21 mouse cellular contexts compared by ENCODE assay signal in the genomic region with DNA sequence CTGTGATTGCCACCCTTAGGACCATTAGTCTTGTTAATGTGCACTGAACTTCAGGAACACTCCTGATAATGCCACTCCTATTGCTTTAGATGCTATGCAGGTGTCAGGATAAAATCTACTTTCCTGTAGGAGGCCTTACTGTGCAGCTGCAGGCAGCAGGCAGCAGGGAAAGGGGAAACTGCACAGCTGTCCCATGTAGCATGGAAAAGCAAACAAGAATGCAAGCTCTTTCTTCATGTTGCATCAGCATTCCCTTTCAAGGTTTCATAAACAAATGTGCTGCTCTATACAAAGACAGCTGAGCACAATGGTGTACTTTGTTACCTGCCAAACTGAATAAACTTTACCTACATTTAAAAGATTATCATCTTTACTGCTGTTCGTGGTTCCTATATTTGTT.
DNase-seq lines count a peak whose midpoint lies in the region; ATAC-seq and TF ChIP-seq lines count a peak whose summit lies in the region.
"Had no signal": no experiment of that assay in that cellular context is flagged by ENCODE, and none has a peak within 500 bp of the region (broad histone marks: within the 10 kb centered on the region; RNA-seq: fewer than 3 reads in every experiment).

No protein-coding gene starts in this region.

- no peak for TF ChIP-seq RAD21 in MEL (IDR thresholded peaks at IDR 0.05; ENCODE audit: low read depth, low read length)

- H3K4me3 ChIP-seq in liver, postnatal 0 days (ENCODE audit: low read depth, low read length): no peak overlapping the region
- no peak overlapping the region for H3K4me3 ChIP-seq in liver, embryonic 12.5 days
- no peak overlapping the region for H3K4me3 ChIP-seq in MEL (ENCODE audit: control insufficient read depth in 1 of 2, insufficient read depth in 1 of 2, low read depth in 2 of 2, low read length in 2 of 2)
- no peak overlapping the region for H3K4me3 ChIP-seq in gastrocnemius, adult 2 months
- H3K4me3 ChIP-seq: forebrain, embryonic 15.5 days; hindbrain, embryonic 12.5 days had no signal

- H3K4me1 ChIP-seq in liver, postnatal 0 days (ENCODE audit: insufficient read depth): no peaks in the 10 kb centered on the region
- no peaks in the 10 kb centered on the region for H3K4me1 ChIP-seq in liver, embryonic 12.5 days
- peaks cover 3 to 13% of the 10 kb centered on the region in 2 experiments for H3K4me1 ChIP-seq in MEL (ENCODE audit: control insufficient read depth in 1 of 2, insufficient read depth in 2 of 2, low read length in 2 of 2)
- H3K4me1 ChIP-seq: forebrain, embryonic 15.5 days; hindbrain, embryonic 12.5 days had no signal

- TF ChIP-seq POLR2A in MEL (IDR thresholded peaks at IDR 0.05; ENCODE audit: control insufficient read depth in 1 of 2, insufficient read depth in 1 of 2, low read depth in 1 of 2, low read length in 2 of 2, poor library complexity in 1 of 2): no peak

- H3K4me2 ChIP-seq in liver, postnatal 0 days (ENCODE audit: low read depth, low read length): no peak overlapping the region
- H3K4me2 ChIP-seq in liver, embryonic 12.5 days: no peak overlapping the region
- H3K4me2 ChIP-seq: forebrain, embryonic 15.5 days; hindbrain, embryonic 12.5 days had no signal

- no peak for TF ChIP-seq EP300 in liver, postnatal 0 days (IDR thresholded peaks at IDR 0.05; ENCODE audit: low read depth)
- TF ChIP-seq EP300 in MEL (IDR thresholded peaks at IDR 0.05; ENCODE audit: low read depth in 1 of 2, low read length in 2 of 2): peak in 1 of 2 experiments; percentile 52; a peak in 1 of 4 replicates

- 53% methylated on average over 1 of the region's 1 CpGs for WGBS in liver, postnatal 0 days (ENCODE audit: insufficient replicate concordance)
- 56% methylated on average over 1 of the region's 1 CpGs for WGBS in liver, embryonic 12.5 days (ENCODE audit: insufficient replicate concordance)

- ATAC-seq in liver, postnatal 0 days: peak; percentile 53; the same call in 1 of the 2 replicates
- ATAC-seq in liver, embryonic 12.5 days: no peak
- no peak for ATAC-seq in inflammation-experienced regulatory T-cells, adult 6 months
- ATAC-seq: activated CD4-positive, CD25-positive, alpha-beta regulatory T cell, adult 4 months; forebrain, embryonic 15.5 days; hindbrain, embryonic 16.5 days had no signal

- DNase-seq in liver, postnatal 0 days: no peak
- DNase-seq in MEL (ENCODE audit: low read depth, low spot score) (peak; percentile 80), adipocyte (ENCODE audit: low spot score) (peak; percentile 6)
- no peak for DNase-seq in gastrocnemius, adult 2 months
- DNase-seq in lung, postnatal 4 days: no peak
- DNase-seq: adrenal gland, adult 2 months; adrenal gland, postnatal 25 days; cerebellum, adult 2 months; cerebellum, postnatal 10 days; gastrocnemius, postnatal 25 days; heart, adult 11 months; heart, postnatal 10 days; heart, postnatal 4 days; kidney, adult 11 months had no signal

- H3K36me3 ChIP-seq in liver, postnatal 0 days (replicated peaks; ENCODE audit: insufficient read depth, low read length): no peaks in the 10 kb centered on the region
- no peaks in the 10 kb centered on the region for H3K36me3 ChIP-seq in liver, embryonic 12.5 days
- peaks cover 0 to 8% of the 10 kb centered on the region in 2 experiments; a peak in 1 of 4 replicates for H3K36me3 ChIP-seq in MEL (ENCODE audit: control insufficient read depth in 1 of 2, insufficient read depth in 2 of 2, low read length in 2 of 2)
- H3K36me3 ChIP-seq: forebrain, embryonic 15.5 days; hindbrain, embryonic 12.5 days had no signal

- intact Hi-C loops in gastrocnemius, adult 2 months (cut with DNase I): no loop called here

- H3K9me3 ChIP-seq in liver, postnatal 0 days (ENCODE audit: low read length): no peaks in the 10 kb centered on the region
- H3K9me3 ChIP-seq in liver, embryonic 12.5 days (replicated peaks): no peaks in the 10 kb centered on the region
- no peaks in the 10 kb centered on the region for H3K9me3 ChIP-seq in MEL (replicated peaks; ENCODE audit: insufficient read depth, low read length)
- H3K9me3 ChIP-seq: forebrain, embryonic 15.5 days; hindbrain, embryonic 12.5 days had no signal

- no peak for TF ChIP-seq CTCF in liver, postnatal 0 days (IDR thresholded peaks at IDR 0.05; ENCODE audit: low read depth)
- no peak for TF ChIP-seq CTCF in MEL (IDR thresholded peaks at IDR 0.05 in 2 of 3, conservative IDR thresholded peaks at IDR 0.05 in 1 of 3; ENCODE audit: control insufficient read depth in 1 of 3, insufficient read depth in 1 of 3, low read depth in 2 of 3, low read length in 3 of 3, poor library complexity in 1 of 3, severe bottlenecking in 1 of 3)
- no peak for TF ChIP-seq CTCF in gastrocnemius, adult 2 months (IDR thresholded peaks at IDR 0.05)

- no peak overlapping the region for H3K9ac ChIP-seq in liver, postnatal 0 days (replicated peaks)
- no peak overlapping the region for H3K9ac ChIP-seq in liver, embryonic 12.5 days
- H3K9ac ChIP-seq in MEL (ENCODE audit: control insufficient read depth, low read depth, low read length, poor library complexity, severe bottlenecking): no peak overlapping the region
- H3K9ac ChIP-seq: forebrain, embryonic 15.5 days; hindbrain, embryonic 12.5 days had no signal

- H3K79me2 ChIP-seq in MEL (ENCODE audit: control insufficient read depth, insufficient read depth, low read length, poor library complexity): no peaks in the 10 kb centered on the region

- no peak overlapping the region for H3K27ac ChIP-seq in liver, postnatal 0 days (ENCODE audit: low read depth)
- no peak overlapping the region for H3K27ac ChIP-seq in liver, embryonic 12.5 days
- H3K27ac ChIP-seq in MEL (ENCODE audit: control insufficient read depth, low read depth, low read length): no peak overlapping the region
- H3K27ac ChIP-seq in gastrocnemius, adult 2 months: no peak overlapping the region
- H3K27ac ChIP-seq: forebrain, embryonic 15.5 days; hindbrain, embryonic 12.5 days had no signal

- no peaks in the 10 kb centered on the region for H3K27me3 ChIP-seq in liver, postnatal 0 days (ENCODE audit: insufficient read depth, low read length)
- H3K27me3 ChIP-seq in liver, embryonic 12.5 days (replicated peaks): no peaks in the 10 kb centered on the region
- H3K27me3 ChIP-seq in MEL (ENCODE audit: control insufficient read depth in 1 of 2, insufficient read depth in 2 of 2, low read length in 2 of 2): no peaks in the 10 kb centered on the region
- H3K27me3 ChIP-seq: CH12.LX; forebrain, embryonic 15.5 days; hindbrain, embryonic 12.5 days had no signal

TF ChIP-seq in MEL, 35 proteins besides CTCF, POLR2A, EP300 and RAD21:
- TF ChIP-seq KAT2A (conservative IDR thresholded peaks at IDR 0.05; ENCODE audit: low read depth, low read length) (peak; percentile 46; the same call in 1 of the 2 replicates), BHLHE40 (IDR thresholded peaks at IDR 0.05; ENCODE audit: borderline replicate concordance, low read depth, low read length) (no peak), ETS1 (IDR thresholded peaks at IDR 0.05; ENCODE audit: low read depth, low read length) (peak; percentile 85; the same call in 1 of the 2 replicates), TCF12 (IDR thresholded peaks at IDR 0.05; ENCODE audit: low read depth, low read length) (peak; percentile 93; the same call in 1 of the 2 replicates)

Comparison
In these comparisons a context has a peak if more than half of its experiments do, and no peak if none do; other contexts are left out.
1. DNase-seq: peak in MEL (single experiment) and adipocyte (single experiment); none in liver, postnatal 0 days (single experiment), gastrocnemius, adult 2 months (single experiment) and lung, postnatal 4 days (0 of 2).